Mouse (Mus musculus) cerebellum, adult 8-10 months (tissue): ENCODE measurements around the gene Pla2g1b.
"Not testable (repeated sequence)": the region's sequence is repeated elsewhere in the genome, so short reads cannot be mapped to it uniquely, and the experiment has no call there.

Experiments used
- DNase-seq: peaks from one replicate; pipeline ENCODE4 v3.0.0; 2022

Gene Pla2g1b

GRCm38 (mm10) chr5:115465642-115466420 lies at the start of gene Pla2g1b:
Gene Pla2g1b, plus strand, starts transcription at chr5:115466262.
- no peak for DNase-seq

DNA sequence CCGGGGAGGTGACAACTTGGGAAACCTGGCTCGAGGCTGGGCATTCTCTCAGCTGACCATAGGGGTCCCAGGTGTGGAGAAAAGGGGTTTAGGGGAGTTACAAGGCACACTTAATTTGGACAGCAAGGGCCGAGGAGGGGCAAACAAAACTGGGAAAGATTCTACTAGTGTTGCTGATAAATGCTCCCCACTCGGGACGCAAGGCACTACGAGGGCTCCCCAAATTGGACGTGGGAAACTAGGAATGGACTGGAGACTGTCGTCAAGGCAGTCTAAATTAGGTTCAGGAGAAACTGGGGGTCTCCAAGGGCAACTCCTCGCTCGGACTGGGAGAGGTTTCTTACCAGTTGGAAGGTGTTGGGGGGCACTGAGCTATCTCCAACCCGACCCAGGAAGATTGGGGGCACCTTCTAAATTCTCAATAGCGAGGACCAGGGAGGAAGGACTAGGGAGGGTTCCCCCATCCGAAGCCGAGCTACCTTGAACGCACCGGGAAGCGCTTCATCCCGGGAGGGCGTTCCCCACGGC lies 37.2 kb upstream of the Pla2g1b start:
- DNase-seq: no peak

DNA sequence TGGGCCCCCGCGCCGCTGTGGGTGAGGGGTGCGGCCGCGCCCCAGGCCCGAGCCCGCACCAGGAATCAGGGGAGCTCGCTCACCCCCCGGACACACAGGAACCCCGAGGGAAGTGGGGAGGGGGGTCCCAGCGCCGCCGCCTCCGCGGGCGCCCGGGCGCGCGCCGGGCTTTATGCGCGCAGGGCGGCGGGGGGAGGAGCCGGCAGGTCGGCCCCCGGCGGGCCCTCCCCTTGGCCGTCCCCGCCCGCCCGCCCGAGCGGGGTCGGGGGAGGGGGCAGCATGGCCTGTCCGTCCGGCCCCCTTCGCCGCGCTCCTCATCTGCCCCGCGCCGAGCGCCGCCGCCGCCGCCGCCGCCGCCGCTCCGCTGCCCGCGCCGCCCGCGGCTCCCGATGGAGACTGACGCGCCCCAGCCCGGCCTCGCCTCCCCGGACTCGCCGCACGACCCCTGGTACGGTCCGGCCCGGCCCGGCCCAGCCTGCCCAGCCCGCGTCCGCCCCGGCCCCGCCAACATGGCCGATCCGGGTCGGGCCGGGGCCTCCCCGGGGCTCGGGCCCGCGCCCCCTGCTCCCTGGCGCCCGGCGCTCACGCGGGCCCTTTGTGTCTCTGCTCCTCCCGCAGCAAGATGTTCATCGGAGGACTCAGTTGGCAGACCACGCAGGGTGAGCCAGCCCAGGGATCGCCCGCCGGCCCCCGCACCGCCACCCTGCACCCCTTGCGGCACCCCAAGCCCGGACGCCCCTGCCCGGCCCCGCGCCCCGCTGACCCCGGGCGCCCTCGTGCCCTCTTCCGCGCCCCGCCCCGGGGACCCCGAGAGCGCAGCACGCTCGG lies 36.5 kb upstream of the Pla2g1b start, which contains the start of gene Msi1:
Gene Msi1 (plus strand): TSS at position 241 of the 828 bp plus-strand sequence.
- no peak for DNase-seq

DNA sequence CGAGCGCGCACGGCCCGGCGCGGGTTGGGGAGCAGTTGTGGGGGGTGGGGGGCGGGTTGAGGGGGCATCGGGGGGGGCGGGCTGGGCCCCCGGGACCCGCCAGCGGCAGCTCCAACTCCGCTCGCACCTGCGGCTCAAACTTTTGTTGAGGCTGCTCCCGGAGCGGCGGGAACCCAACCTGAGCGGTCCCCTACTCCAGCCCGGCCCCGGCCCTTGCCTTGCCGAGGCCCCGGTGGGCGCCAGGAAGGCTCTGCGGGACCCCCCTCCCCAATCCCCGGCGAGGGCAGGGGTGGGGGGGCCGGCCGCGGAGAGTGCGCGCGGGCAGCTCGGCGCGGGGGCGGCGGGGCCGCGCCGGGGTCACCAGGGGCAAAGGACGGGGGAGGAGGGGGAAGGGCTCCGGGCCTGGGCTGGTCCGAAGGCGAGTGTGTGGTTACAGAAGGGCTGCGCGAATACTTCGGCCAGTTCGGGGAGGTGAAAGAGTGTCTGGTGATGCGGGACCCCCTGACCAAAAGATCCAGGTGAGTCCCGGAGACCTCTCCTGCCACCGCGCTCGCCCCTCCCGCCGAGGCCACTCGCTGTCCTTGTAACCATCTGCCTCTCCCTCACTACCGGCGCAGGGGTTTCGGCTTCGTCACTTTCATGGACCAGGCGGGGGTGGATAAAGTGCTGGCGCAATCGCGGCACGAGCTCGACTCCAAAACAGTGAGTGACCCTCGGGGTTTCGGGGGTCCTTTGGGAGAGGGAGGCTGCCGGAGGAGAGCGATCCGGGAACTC lies 35.7 kb upstream of the Pla2g1b start:
- DNase-seq: no peak

GRCm38 (mm10) chr5:115431061-115431897 lies 34.8 kb upstream of the Pla2g1b start:
- no peak for DNase-seq

- DNase-seq: no peak
Measured at GRCm38 (mm10) chr5:115431898-115432259, 34.2 kb upstream of the Pla2g1b start.

GRCm38 (mm10) chr5:115432395-115432794 lies 33.7 kb upstream of the Pla2g1b start:
- no peak for DNase-seq

- DNase-seq: no peak
Measured at GRCm38 (mm10) chr5:115433191-115433590, 32.9 kb upstream of the Pla2g1b start.

- DNase-seq: no peak
Measured at GRCm38 (mm10) chr5:115434280-115434852, 31.7 kb upstream of the Pla2g1b start.

- no peak for DNase-seq
Measured at GRCm38 (mm10) chr5:115434853-115435754, 31.0 kb upstream of the Pla2g1b start.

DNA sequence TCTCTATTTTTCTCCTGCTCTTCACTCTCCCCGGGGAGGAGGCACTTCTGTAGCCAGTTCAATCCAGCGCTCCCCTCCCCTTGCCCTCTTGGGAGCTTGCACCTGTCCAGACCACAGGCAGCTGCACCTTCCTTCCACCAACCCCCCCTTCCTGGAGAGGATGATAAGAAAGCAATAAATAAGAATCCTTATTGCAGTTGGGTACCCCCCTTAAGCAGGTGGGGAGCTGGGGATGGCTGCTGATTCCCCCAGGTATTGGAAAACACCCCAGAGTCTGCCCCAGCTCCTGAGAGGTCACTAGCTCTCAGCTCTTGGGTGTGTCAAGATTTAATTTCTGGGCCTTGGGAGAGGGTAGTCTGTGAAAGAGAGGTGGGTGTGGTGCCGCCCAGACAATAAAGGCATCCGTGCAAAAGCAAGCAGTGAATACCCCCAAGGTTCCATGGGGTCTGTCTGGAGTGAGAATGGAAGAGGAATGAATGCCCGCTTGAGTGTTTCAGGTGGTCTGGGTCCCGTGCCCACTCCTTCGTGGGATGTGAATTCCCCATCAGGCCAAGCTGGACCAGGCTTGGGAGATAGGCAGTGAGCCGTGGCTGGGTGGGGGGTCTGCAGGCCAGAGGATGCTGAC lies 30.2 kb upstream of the Pla2g1b start:
- no peak for DNase-seq

DNA sequence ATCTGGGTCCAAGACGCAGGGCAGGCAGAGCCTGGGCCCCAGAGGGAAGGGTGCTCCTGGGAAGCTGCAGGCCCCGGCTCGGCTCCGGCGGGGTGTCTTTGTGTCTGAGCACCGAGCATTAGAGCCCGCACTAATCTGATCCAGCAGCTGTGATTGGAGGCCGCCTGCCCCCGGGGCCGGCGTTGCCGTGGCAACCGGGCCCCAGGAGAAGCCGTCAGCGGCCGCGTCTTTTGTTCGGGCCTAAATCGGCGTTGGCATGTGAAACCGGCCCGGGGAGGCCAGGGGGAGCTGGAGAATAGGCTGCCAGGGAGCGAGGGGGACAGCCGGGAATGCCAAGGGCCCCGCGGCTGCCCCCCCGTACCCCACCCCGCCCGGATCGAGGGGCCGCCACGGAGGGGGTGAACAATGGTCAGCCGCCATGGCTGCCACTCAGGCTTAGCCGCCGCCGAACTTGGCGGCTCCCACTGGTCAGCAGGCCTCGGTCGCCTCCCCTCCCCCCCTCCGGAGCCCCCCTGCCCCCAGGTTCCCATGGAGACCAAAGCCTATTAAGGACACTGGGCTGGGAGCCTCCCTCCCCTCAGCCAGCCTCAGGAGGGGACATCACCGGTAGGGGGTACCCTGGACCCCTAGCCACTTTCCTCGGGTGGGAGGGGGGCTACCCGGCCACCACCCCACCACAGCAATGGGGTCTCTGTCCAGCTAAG lies 29.5 kb upstream of the Pla2g1b start:
- peak; percentile 72 for DNase-seq

- no peak for DNase-seq
Measured at GRCm38 (mm10) chr5:115437242-115437944, 28.7 kb upstream of the Pla2g1b start.

- no peak for DNase-seq
Measured at GRCm38 (mm10) chr5:115437945-115438315, 28.1 kb upstream of the Pla2g1b start.

GRCm38 (mm10) chr5:115438667-115439066 lies 27.4 kb upstream of the Pla2g1b start:
- no peak for DNase-seq

DNA sequence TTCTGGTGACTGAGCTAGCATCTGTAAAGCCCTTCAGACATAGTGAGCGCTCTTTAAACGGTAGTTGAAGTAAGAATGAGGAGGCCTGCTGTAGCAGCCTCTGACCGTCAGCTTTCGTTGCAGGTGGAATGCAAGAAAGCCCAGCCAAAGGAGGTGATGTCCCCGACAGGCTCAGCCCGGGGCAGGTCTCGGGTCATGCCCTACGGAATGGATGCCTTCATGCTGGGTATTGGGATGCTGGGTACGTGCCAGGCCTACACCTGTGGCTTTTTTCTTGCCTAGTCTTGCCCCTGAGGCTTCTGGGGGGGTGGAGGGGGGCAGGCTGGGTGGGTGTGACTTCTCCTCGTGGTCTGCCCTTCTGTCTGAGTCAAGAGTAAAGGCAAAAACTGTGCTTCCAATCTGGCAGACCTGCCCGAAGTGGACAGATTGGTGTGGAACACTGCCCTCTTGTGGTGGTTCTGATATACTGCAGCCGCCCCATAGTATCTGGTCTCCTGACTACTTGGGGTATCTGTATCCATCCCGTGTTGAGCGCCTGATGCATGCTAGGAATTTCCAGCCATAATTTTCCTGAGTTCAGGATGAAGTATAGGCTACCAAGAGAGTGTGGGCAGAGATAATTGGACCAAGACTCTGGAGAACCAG lies 24.7 kb upstream of the Pla2g1b start:
- peak; percentile 83 for DNase-seq

GRCm38 (mm10) chr5:115442663-115443062 lies 23.4 kb upstream of the Pla2g1b start:
- not testable (repeated sequence) for DNase-seq

DNA sequence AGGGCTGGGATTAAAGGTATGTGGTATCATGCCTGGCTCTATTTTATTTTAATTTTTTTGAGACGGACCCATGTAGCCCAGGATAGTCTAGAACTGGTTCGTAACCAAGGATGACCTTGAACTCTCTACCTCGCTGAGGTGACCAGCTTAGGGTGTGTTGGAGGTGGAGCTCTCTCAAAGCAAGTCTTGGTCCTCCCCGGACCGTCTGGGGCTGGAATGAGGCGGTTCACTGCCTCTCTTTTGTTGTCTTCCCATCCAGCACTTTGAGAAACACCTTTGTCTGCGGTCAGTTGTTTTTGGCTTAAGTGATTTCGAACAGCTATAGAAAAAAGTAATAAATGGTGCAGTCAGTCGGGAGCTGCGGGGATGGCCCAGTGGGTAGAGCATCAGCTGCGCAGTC lies 21.9 kb upstream of the Pla2g1b start:
- DNase-seq: no peak
